Mouse (Mus musculus) testis, adult 2 months (tissue): ENCODE measurements around the gene Grik2.

Experiments used
- CTCF ChIP-seq: fragments of 200-500 bp; IDR thresholded peaks from 2 replicates; pipeline ENCODE4 v1.5.1; 2012; ENCODE audit warnings: low read depth, mild to moderate bottlenecking, inconsistent platforms, low read length, moderate library complexity; ENCODE audit not compliant: control insufficient read depth, insufficient read depth, insufficient replicate concordance
- POLR2A ChIP-seq: fragments of 200-500 bp; IDR thresholded peaks from 2 replicates; pipeline ENCODE4 v1.6.1; 2012; ENCODE audit warnings: low read depth, mild to moderate bottlenecking, inconsistent platforms, low read length, moderate library complexity; ENCODE audit not compliant: control insufficient read depth

DNA sequence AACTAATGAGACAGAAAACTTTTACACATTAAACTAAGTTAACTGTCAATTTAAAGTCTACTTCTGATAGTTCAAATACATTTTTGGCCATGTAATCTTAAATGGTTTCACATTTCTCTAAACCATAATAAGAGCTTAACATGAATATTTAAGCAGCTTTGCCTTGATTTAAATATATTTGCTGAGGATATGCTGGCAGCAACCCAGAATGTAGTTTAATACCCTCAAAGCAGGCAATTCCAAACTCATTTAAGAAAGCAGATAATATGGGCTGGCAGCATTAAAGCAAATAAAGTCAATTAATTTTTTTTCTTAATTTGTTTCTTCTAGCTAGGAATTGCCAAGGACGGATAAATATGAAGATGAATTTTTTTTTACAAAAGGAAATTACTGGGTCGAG is 56.7 kb downstream of the Grik2 start:
- TF ChIP-seq CTCF (no peak), POLR2A (no peak)
